Mouse (Mus musculus): Measurements from ENCODE around the gene Smoc1.

Gene Smoc1

DNA sequence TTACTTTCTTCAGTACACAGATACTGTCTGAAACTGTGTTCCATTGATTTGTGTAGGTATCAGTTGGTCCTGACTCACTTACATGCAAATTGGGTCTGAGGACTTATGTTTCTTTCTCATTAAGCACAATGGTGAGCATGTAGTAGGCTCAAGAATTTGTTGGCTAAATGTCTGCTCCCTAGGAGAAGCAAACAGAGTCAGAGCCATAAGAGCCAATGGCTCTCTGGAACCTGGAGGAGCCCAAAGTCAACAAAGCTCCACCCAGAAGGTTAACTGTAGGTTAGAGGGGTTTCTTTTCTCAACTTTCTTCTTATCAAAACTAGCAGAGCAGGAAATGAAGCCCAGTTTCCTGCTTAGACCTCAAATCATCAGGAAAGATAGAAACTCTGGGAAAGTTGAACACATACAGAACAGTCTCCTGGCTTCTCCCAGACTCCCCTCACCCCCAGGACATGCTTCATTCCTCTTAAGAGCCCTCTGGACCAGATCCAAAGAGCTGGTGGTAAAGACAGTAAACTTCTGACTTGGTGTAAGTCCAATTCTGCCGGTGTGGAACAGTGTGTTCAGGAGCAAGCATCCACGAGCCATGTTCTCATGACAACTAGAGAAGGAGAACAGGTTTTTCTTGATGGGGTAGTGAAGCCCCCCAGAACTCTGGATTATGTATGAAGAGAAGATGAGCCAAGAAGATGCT lies 51.5 kb downstream of the Smoc1 start:
- no peak for DNase-seq (ENCODE audit: extremely low spot score, low read depth, low spot score)

GRCm38 (mm10) chr12:81080345-81080744 lies 53.7 kb downstream of the Smoc1 start:
- no peak for DNase-seq (ENCODE audit: extremely low spot score, low read depth, low spot score)

- no peak for DNase-seq (ENCODE audit: extremely low spot score, low read depth, low spot score)
These were observed 54.4 kb downstream of the Smoc1 start for GRCm38 (mm10) chr12:81081031-81081430.

DNA sequence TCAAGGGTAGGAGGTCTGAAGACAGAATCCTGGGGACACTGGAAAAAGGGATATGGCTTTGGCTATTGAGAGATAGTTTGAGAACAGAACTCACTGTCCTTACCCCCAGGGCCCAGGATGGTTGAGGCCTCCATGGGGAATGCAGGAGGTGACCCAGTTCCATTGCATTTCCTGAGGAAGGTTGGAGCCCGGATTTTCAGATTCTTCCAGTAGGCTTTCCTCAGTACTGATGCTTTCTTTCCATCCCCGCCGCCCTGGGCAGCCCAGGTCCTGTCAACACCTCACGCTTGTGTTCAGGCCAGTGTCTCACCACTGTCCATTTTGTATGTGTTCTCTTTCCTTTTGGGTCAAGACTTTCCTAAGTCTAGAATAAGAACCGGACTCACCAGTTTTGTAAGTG lies 56.5 kb downstream of the Smoc1 start:
- DNase-seq (ENCODE audit: extremely low spot score, low read depth, low spot score) = no peak

DNA sequence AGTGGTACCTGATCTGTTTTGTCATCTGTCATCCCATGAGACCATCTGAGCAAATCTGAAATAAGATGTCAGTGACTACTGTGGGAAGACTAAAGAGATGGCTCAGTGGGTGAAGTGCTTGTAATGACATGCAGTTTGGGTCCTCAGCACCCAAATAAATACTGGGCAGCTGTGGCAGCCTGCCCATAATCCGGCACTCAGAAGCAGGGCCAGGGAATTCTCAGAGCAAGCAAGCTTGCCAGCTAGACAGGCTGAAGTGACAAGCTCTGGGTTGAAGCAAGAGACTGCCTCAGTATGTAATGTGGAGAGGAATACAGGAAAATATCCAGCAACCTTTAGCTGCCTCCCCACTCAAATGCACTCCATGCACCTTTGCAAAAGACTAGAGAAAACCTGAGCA lies 58.6 kb downstream of the Smoc1 start:
- no peak for DNase-seq (ENCODE audit: extremely low spot score, low read depth, low spot score)

DNA sequence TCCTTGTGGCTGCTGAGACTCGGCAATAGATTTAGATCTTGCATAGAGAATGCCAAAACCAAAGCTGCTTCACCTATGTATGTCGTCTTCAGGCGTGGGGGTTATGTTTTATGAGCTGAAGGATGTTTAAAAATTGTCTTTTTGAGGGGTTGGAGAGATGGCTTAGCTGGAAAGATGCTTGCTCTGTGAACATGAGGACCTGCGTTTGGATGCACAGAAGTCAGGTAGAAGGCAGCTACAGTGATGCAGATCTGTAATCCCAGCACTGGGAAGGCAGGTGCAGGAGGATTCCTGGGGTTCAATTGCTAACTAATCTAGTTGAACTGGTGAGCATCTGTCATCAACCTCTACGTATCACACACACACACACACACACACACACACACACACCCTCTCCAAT lies 61.5 kb downstream of the Smoc1 start:
- no peak for DNase-seq (ENCODE audit: extremely low spot score, low read depth, low spot score)

DNA sequence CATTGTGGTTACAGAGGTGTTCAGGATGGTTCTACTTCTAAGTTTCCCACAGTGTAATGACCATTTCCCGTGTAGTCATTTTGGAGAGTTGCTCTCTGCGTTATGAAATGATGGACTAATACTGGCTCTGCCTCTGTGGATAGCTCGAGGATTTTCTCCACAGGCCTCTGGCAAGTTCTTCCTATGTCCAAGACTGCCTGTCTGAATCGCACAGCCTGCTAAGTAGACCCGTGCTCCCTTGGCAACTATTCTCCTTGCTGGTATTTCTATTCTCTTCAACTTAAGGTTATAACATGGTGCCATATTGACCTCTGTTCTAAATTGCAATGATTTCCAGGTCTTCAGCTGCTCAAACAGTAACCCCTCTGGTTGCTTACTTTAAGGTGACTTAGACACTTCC lies 65.0 kb downstream of the Smoc1 start:
- no peak for DNase-seq (ENCODE audit: extremely low spot score, low read depth, low spot score)

GRCm38 (mm10) chr12:81092641-81093040 lies 66.0 kb downstream of the Smoc1 start:
- no peak for DNase-seq (ENCODE audit: extremely low spot score, low read depth, low spot score)

DNA sequence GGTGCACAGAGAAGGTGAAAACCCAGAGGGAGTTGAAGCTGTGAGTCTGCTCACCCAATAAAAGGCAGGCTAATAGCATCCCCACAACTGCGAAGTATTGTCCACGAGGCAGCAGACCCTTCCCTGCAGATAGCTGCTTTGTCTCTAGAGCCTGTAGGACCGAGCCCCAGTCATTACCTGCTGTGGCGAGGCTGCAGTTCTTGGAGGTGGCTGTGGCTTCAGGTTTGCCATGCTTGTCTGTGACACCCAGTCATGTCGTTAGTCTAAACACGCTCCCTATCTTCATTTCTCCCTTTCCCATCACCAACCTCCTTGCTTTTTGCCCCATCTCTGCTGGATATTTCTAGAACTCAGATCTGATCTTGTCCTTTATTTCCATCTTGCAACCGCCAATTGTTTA lies 66.6 kb downstream of the Smoc1 start:
- DNase-seq (ENCODE audit: extremely low spot score, low read depth, low spot score) = no peak

GRCm38 (mm10) chr12:81094766-81095405 lies 68.3 kb downstream of the Smoc1 start:
- DNase-seq (ENCODE audit: extremely low spot score, low read depth, low spot score) = no peak

DNA sequence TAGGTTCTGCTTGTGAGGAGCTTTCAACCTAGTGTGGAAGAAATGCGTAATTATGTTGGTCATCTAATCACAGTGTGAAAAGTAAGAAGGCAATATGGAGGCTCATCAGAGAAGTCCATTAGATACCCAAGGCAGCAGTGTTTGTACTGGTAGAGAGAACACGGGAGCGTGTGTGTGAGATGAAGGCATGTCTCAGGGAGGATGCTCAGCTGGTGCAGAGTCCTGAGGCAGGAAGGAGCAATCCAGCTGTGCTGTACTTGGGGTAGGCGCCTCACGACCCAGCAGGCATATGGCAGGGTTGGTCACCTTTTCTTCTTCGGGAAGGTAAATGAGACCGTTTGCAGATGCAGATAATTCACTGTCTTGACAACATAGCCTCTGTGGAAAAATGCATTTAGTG lies 70.7 kb downstream of the Smoc1 start:
- no peak for DNase-seq (ENCODE audit: extremely low spot score, low read depth, low spot score)

DNA sequence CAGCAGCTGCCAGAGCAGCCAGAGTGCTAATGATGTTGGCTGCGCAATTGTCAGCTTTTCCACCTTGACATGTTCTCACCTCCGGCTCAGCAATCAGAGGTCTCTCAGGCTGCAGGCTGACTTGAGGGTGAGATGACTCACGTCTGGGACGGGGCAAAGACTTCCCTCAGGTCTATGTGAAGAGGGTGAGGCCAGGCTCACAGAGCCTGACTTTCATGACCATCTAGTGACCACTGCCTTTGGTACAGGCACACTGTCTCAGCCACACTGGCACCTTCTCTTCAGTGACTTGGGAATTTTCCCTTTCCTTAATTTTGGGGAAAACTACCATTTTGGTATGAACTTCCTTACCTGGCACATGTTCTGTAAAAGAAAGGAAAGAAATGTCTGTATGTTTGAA lies 71.1 kb downstream of the Smoc1 start:
- DNase-seq (ENCODE audit: extremely low spot score, low read depth, low spot score) = no peak

- DNase-seq (ENCODE audit: extremely low spot score, low read depth, low spot score) = no peak
These were observed 72.6 kb downstream of the Smoc1 start for GRCm38 (mm10) chr12:81099161-81099560.

DNA sequence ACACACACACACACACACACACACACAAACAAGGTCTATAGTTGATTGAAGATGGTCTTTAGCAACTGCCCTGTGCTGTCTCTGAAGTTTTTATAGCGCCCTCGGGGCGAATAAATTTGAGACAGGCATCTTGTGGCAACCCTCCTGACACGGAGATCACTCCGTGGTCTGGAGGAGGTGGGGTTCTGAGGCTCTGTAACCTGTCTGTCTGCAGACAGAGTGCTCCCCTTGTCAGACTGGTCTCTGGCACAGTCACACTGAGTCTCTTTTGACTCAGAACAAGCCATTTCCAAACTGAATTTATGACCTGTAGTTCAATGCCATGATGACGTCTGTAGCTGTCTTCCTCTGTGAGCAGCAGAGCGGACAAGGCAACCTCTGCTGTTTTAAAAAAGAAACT lies 75.1 kb downstream of the Smoc1 start:
- no peak for DNase-seq (ENCODE audit: extremely low spot score, low read depth, low spot score)

GRCm38 (mm10) chr12:81104546-81104945 lies 77.9 kb downstream of the Smoc1 start:
- DNase-seq (ENCODE audit: extremely low spot score, low read depth, low spot score) = no peak

DNA sequence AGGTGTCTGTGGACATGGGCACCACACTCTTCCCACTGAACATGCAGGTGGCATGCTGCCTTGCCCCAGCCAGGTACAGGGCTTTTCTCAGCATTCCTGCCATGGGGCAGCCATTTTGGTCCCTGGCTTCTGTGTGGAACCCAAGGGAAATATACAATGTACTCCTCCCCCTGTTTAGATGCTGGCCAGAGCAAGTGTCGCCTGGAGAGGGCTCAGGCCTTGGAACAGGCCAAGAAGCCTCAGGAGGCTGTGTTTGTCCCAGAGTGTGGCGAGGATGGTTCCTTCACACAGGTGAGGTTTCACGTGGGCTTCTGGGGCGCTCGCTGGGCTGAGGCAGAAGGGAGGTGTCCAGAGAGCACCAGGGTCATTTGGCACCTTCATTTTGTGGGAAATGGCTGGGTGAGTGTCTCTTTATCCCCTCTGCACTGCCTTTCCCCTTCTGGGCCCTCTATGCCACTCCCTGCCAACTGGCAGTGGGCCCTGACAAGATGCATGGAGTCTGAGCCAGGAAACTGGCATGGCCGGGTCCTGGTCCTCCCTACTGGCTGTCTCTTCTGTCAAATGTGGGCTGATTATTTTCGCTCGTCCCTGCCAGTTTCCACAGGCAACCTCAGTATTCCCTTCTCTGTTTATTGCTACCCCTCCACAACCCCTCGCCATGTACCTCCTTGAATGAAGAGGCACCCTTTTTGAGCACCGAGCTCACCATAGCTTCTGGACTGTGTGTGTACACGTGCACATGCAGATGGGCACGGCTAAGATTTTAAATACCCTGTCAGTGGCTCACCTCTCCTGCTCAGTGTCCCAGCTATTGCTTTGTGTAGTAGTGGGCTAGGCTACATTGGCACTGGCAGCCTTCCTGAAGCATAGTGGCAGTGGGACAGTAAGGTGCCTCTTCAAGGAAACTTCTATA lies 79.4 kb downstream of the Smoc1 start:
- DNase-seq (ENCODE audit: extremely low spot score, low read depth, low spot score) = no peak

- no peak for DNase-seq (ENCODE audit: extremely low spot score, low read depth, low spot score)
These were observed 80.9 kb downstream of the Smoc1 start for GRCm38 (mm10) chr12:81107278-81108100.

GRCm38 (mm10) chr12:81108600-81109011 lies 82.0 kb downstream of the Smoc1 start:
- no peak for DNase-seq (ENCODE audit: extremely low spot score, low read depth, low spot score)

DNA sequence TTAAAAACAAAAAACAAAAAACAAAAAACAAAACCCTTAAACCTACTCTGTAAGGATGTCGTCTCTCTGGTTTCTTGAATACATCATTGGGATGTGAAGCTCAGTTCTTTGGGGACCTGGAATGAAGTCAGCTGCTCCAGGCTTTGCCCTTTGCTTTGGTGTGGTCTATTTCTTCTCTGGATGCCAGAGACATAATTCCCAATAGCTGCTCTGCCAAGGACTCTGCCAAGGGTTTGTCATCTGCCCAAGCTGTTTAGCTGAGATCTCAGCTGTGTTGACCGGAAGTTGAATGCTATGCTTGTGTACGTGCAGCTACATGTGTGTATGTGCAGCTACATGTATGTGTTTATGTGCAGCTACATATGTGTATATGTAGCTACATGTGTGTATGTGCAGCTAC lies 83.4 kb downstream of the Smoc1 start:
- no peak for DNase-seq (ENCODE audit: extremely low spot score, low read depth, low spot score)

DNA sequence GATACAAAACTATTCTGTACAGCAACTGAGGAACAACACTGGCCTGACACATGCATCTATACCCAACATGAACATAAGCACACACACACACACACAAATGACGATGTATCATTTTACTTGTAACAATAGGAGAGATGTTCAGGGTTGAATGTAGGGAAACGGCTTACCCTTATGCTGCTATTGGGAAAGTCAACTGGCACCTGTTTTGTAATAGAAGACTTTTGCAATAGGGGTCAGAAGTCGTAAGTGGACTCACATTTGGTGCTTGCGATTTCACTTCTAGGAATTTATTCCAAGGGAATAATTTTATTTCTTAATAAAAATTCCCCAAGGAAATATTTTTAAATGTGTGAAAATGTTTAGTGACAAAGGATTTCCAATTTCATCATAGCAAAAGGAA lies 85.7 kb downstream of the Smoc1 start:
- DNase-seq (ENCODE audit: extremely low spot score, low read depth, low spot score) = no peak

DNA sequence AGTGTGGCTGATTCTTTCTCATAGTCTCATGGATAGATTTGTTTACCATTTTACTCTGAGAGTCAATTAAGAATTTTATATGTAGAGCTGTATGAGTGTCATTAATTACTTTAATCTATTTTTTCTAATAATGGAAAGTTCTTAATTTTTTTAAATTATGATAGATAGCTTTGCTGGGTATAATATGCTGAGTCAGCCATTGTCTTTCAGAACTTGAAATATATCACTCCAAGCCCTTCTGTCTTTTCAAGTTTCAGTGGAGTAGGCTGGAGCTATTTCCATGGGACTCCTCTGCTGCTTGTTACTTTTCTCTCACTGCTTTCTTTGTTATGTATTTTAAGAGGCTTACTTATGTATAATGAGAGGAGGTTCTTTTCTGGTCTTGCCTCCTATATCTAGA lies 93.7 kb downstream of the Smoc1 start:
- no peak for DNase-seq (ENCODE audit: extremely low spot score, low read depth, low spot score)

Measured in hindlimb bud, embryonic 11.5 days (tissue).